Mouse (Mus musculus) kidney, embryonic 15.5 days (tissue): ENCODE measurements around the gene Espn. TPM values are rescaled to one million over a fixed set of nuclear protein-coding genes. Genes with fewer than 3 reads are reported as not detected.

ENCODE experiments used
- ATAC-seq: fragments of 200-750 bp; cut with Nextera tagmentation; replicated peaks from 2 replicates; pipeline ENCODE4 v1.8.0; 2017; ENCODE audit warnings: moderate TSS enrichment; ENCODE audit not compliant: low FRiP score
- H3K27ac ChIP-seq: fragments of 300-500 bp; sonication (generic); 2 replicates; pipeline ENCODE4 v1.5.1; 2015; ENCODE audit warnings: mild to moderate bottlenecking, inconsistent platforms
- H3K27me3 ChIP-seq: fragments of 300-500 bp; sonication (generic); 2 replicates; pipeline ENCODE4 v1.6.1; 2015; ENCODE audit warnings: inconsistent platforms
- H3K36me3 ChIP-seq: fragments of 300-500 bp; sonication (generic); 2 replicates; pipeline ENCODE4 v1.6.1; 2015; ENCODE audit warnings: inconsistent platforms
- H3K4me1 ChIP-seq: fragments of 300-500 bp; sonication (generic); 2 replicates; pipeline ENCODE4 v1.6.1; 2015; ENCODE audit warnings: inconsistent platforms
- H3K4me2 ChIP-seq: fragments of 300-500 bp; sonication (generic); 2 replicates; pipeline ENCODE4 v1.6.1; 2015; ENCODE audit warnings: moderate library complexity, mild to moderate bottlenecking, inconsistent platforms
- H3K4me3 ChIP-seq: fragments of 300-500 bp; sonication (generic); replicated peaks from 2 replicates; pipeline ENCODE4 v1.5.1; 2015; ENCODE audit warnings: mild to moderate bottlenecking, inconsistent platforms
- H3K9ac ChIP-seq: fragments of 300-500 bp; sonication (generic); 2 replicates; pipeline ENCODE4 v1.6.1; 2015; ENCODE audit warnings: mild to moderate bottlenecking, inconsistent platforms
- H3K9me3 ChIP-seq: fragments of 300-500 bp; sonication (generic); replicated peaks from 2 replicates; pipeline ENCODE4 v1.6.1; 2016; ENCODE audit warnings: inconsistent platforms
- WGBS: fragments of 180-500 bp; shearing (Covaris S2); methylation state at CpG from one replicate; pipeline ENCODE4 v1.1.7; 2015; ENCODE audit warnings: mixed read lengths; 5-methylcytosine and 5-hydroxymethylcytosine counted together
- polyA plus RNA-seq: library from polyadenylated mRNA; unstranded; fragments of >200 nt; fragmentation: Nextera tagmentation; extraction: Ambion mirVana; gene quantifications from 2 replicates; pipeline ENCODE4 v1.2.1, GENCODE M21; 2015

Gene Espn
- polyA plus RNA-seq, 1 experiment from 2014 or later, result 25.5 TPM

DNA sequence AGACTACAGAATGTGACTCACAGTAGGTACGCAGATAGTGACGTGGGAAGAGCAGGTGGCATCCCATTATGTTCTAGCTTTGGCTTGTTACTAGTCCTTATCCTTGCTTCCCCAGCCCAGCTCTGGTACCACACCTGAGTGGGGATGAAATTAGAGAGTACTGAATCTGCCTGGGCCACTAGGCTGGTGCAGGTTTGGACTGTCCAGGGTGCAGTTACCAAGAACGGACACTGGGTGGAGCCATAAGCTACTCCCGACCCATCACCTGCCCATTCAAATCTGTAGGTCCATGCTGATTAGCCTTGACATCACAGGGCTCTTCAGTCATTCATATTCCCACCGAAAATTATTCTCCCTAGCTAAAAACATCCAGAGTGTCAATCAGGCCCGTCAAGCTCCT lies 11.7 kb downstream of the Espn start:
- H3K9me3 ChIP-seq, result no peaks in the 10 kb centered on the region
- no peak overlapping the region for H3K9ac ChIP-seq
- no peak overlapping the region for H3K4me3 ChIP-seq
- 29% methylated on average over 6 of the region's 6 CpGs for WGBS
- H3K27me3 ChIP-seq, result peaks cover 16% of the 10 kb centered on the region; the same call in 1 of the 2 replicates
- peaks cover 28% of the 10 kb centered on the region for H3K4me1 ChIP-seq
- H3K36me3 ChIP-seq, result no peaks in the 10 kb centered on the region
- ATAC-seq, result no peak
- no peak overlapping the region for H3K4me2 ChIP-seq
- no peak overlapping the region for H3K27ac ChIP-seq

DNA sequence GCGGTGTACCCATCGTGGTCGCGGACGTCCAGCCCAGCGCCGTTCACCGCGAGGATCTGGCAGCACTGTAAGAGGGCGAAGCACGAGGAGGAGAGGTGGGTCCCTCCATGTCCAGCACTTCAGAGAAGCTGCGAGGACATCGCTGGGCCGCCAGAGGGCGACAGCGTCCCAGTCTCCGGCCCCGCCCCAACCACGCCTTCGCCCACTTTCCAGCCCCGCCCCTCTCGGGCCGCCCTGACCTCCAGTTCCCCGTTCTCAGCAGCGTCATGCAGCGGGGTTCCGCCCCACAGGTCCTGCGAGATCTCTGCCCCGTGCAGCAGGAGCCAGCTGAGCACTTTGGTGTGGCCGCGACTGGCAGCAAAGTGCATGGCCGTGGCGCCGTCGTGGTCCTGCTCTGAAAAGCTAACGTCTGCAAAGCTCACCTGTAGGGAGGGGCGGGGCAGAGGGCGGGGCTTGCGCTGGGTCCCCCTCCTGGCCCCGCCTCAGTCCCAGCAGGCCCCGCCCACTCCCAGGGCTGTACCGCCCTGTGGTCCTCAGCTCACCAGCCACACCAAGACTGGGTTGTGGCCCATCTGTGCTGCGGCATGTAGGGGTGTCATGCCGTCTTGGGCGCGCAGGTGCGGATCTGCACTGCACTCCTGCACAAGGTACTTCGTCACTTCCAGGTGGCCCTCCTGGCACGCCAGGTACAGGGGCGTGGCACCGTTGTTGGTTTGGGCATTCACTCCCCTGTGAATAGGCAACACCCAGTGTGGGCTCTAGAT lies 13.5 kb downstream of the Espn start:
- H3K4me1 ChIP-seq, result peaks cover 27% of the 10 kb centered on the region
- no peaks in the 10 kb centered on the region for H3K9me3 ChIP-seq
- peak overlapping the region; percentile 60 for H3K4me3 ChIP-seq
- peaks cover 25% of the 10 kb centered on the region for H3K27me3 ChIP-seq
- no peaks in the 10 kb centered on the region for H3K36me3 ChIP-seq
- peak overlapping the region; percentile 68 for H3K27ac ChIP-seq
- 2% methylated on average over 51 of the region's 51 CpGs for WGBS
- ATAC-seq, result peak; percentile 83
- H3K4me2 ChIP-seq, result peak overlapping the region; percentile 91
- H3K9ac ChIP-seq, result no peak overlapping the region

DNA sequence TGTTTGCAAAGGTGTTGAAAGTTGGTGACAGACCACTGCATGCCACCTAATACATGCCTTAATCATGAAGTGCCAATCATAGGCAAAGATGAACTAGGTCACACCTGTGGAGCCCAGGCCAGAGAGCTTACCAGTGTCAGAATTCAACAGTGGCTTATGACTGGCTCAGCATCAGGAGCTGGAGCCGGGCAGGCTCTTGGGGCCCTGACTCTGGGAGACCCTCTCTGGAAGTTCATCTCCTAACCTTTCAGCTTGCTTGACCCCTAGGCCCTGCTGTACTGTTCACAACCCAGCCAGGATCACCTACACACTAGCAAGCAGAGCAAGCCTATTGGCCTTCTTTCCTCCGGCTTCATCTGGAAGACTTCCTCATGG lies 15.3 kb downstream of the Espn start:
- H3K4me1 ChIP-seq, result peaks cover 42% of the 10 kb centered on the region
- no peaks in the 10 kb centered on the region for H3K9me3 ChIP-seq
- no peak overlapping the region for H3K4me2 ChIP-seq
- no peak overlapping the region for H3K9ac ChIP-seq
- H3K27ac ChIP-seq, result no peak overlapping the region
- peaks cover 40% of the 10 kb centered on the region for H3K27me3 ChIP-seq
- H3K36me3 ChIP-seq, result no peaks in the 10 kb centered on the region
- no peak for ATAC-seq
- WGBS, result 91% methylated on average over 2 of the region's 2 CpGs
- H3K4me3 ChIP-seq, result no peak overlapping the region

DNA sequence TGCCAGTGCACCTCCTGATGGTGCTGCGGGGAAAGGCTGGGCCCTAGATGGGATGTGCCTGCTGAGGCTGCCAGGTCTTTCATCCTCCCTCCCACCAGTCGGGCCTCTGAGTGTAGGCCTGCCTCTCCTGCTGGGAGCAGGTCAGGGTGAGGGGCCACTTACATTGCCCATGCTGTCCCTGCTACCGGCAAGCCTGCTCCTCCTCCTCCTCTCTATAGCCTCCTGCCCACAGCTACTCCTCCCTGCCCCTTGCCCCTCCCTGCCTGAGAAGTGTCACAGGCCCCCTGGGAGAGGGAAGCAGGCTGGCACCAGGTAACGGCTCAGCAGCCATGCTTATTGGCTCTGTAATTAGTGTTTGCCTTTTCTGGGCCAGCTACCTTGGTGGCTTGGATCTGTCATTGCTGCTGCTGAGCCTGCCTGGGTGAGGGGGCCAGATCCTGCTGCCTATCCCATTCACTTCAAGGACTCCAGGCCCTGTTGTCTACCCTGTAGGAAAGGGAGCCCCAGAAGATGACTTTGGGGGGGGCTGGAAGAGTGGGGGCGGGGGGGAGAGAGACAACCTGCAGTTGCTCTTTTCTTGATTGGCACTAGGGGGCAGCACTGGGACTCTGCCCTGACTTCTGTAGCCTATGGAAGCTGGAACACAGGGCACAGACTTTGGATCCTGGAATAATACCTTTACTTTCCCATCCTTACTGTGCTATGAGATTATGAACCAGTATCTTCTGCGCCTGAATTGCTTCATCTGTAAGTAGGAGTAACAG lies 15.9 kb downstream of the Espn start:
- 23% methylated on average over 6 of the region's 6 CpGs for WGBS
- H3K9ac ChIP-seq, result no peak overlapping the region
- ATAC-seq, result no peak
- no peak overlapping the region for H3K4me2 ChIP-seq
- H3K9me3 ChIP-seq, result no peaks in the 10 kb centered on the region
- H3K4me1 ChIP-seq, result peaks cover 48% of the 10 kb centered on the region
- peaks cover 42% of the 10 kb centered on the region for H3K27me3 ChIP-seq
- H3K36me3 ChIP-seq, result no peaks in the 10 kb centered on the region
- no peak overlapping the region for H3K4me3 ChIP-seq
- H3K27ac ChIP-seq, result peak overlapping the region; percentile 10; the same call in 1 of the 2 replicates

DNA sequence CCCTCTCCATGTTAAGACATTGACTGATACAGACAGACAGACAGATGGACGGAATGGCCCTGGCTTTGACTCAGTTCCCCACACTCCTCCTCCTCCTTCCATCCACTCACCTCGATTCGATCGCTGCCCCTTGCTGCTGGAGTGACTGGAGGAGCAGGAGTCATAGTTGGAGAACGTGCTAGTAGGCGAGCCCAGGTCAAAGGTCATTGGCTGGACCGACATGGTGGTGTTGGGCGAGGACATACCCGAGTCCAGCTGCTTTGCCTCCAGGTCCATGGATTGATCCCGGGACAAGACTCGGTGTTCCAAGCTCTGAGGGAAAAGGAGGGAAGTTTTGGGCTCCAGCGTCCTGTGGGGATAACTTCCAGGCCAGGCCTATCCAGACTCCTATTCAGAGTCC lies 16.8 kb downstream of the Espn start:
- no peak overlapping the region for H3K4me2 ChIP-seq
- H3K36me3 ChIP-seq, result no peaks in the 10 kb centered on the region
- 75% methylated on average over 12 of the region's 12 CpGs for WGBS
- no peak overlapping the region for H3K4me3 ChIP-seq
- H3K27ac ChIP-seq, result no peak overlapping the region
- no peaks in the 10 kb centered on the region for H3K9me3 ChIP-seq
- peaks cover 46% of the 10 kb centered on the region for H3K27me3 ChIP-seq
- H3K4me1 ChIP-seq, result peaks cover 57% of the 10 kb centered on the region
- H3K9ac ChIP-seq, result no peak overlapping the region
- ATAC-seq, result no peak

DNA sequence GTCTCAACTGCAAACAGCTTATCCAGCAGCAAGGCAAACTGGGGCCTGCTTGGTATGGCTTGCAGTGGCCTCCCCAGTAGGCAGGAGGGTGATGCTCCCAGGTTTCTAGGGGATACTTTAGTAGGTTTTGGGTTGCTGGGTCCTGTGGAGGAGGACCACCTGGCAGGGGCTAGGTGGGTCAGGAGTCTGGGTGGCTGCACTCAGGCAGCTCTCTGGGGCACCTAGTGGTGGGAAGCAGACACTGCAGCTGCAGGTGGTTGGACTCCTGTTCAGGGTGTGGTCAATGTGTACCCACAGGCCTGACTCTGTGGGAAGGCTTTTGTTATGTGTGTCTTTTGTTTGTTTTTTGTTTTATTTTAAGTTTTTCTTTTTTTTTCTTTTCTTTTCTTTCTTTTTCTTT lies 17.7 kb downstream of the Espn start:
- Histone ChIP-seq H3K27ac (no peak overlapping the region), H3K9ac (no peak overlapping the region), H3K36me3 (no peaks in the 10 kb centered on the region), H3K4me3 (no peak overlapping the region), H3K9me3 (no peaks in the 10 kb centered on the region), H3K4me1 (peaks cover 66% of the 10 kb centered on the region), H3K4me2 (no peak overlapping the region), H3K27me3 (peaks cover 55% of the 10 kb centered on the region)
- no peak for ATAC-seq

DNA sequence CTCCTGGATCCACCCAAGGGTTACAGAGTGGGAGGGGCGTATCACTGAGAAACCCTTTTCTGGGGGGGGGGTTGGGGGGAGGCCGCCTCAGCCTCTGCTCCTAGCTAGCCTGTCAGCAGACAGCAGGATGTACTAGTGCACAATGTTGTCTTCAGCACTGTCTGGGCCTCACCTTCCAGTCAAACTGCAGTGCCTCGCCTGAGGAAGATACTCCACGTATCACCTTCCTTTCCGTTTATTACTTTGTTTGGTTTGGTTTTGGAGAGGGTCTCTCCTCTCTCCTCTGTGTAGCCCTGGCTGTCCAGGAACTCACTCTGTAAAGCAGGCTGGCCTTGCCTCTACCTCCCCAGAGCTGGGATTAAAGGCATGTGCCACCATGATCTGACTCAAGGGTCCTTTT lies 19.0 kb downstream of the Espn start:
- H3K4me2 ChIP-seq, result no peak overlapping the region
- H3K27me3 ChIP-seq, result peaks cover 68% of the 10 kb centered on the region
- no peak overlapping the region for H3K9ac ChIP-seq
- WGBS, result 40% methylated on average over 5 of the region's 5 CpGs
- peaks cover 68% of the 10 kb centered on the region for H3K4me1 ChIP-seq
- no peak for ATAC-seq
- no peak overlapping the region for H3K4me3 ChIP-seq
- H3K27ac ChIP-seq, result peak overlapping the region; percentile 95; the same call in 1 of the 2 replicates
- H3K36me3 ChIP-seq, result no peaks in the 10 kb centered on the region
- no peaks in the 10 kb centered on the region for H3K9me3 ChIP-seq

DNA sequence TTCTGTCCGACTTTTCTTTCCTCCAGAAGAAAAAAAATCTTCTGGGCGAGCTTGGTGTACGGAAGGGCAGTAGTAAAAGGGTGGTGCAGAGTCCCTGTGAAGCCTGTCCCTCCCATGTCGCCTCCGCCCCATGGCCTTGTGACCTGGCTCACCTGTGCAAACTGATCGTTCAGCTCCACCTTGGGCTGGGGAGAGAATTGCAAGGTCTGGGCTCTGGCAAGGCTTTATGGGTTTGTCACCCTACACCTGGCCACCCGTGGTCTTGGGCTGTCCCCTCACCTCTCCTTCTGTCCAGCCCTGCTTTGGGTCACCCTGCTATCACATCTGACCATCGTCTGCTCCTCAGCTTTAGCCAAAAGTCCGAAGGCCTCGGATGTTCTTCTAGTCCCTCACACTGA lies 19.4 kb downstream of the Espn start:
- peaks cover 72% of the 10 kb centered on the region for H3K27me3 ChIP-seq
- 0 out of 2 replicates have a peak, but pooled peaks cover 3% of the 10 kb centered on the region for H3K36me3 ChIP-seq
- H3K4me3 ChIP-seq, result no peak overlapping the region
- no peak for ATAC-seq
- H3K4me2 ChIP-seq, result no peak overlapping the region
- H3K9me3 ChIP-seq, result no peaks in the 10 kb centered on the region
- 19% methylated on average over 10 of the region's 10 CpGs for WGBS
- no peak overlapping the region for H3K9ac ChIP-seq
- H3K4me1 ChIP-seq, result peaks cover 66% of the 10 kb centered on the region
- H3K27ac ChIP-seq, result peak overlapping the region; percentile 95

DNA sequence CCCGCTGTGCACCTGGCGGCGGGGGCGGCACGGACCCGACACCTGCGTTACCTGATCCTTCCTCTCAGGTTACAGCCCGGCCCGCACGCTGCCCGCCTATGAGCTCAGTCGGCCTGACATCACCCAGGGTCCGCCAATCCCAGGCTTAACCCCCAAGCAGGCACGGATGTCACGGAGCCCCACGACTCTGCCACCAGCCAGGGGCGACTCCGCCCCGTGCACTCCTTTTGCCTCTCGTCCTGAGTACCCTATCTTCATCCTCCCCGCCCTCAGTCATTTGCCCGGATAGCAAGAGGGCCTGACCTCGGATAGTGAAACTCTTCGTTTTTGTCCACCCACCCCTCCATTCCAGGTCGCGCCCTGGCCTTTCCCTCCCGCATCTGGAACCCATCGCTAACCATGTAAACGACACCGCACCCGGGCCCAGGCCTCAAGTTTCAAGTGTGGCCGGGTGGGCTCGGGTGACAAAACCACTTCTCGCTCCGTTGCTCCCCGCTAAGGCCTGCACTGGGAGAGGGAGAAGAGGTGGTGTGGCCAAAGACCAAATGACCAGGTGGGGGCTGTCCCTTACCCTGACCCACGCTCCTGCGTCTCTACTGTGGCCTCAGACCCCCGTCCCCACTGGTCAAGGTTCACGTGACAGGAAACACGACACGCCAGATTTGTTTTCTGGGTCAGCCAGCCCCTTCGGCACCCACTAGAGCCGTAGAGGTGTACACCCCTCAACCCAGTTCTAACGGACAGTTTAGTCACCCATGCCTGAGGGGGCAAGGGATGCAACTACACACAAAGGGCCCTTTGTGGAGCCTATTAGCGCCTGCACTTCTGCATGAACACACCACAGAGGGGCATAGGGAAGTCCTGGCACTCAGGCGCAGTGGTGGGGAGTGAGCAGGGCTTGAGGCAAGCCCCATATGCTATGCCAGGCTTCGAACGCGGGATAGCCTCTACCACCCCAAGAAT lies 20.1 kb downstream of the Espn start:
- peak; percentile 50 for ATAC-seq
- H3K4me2 ChIP-seq, result peak overlapping the region; percentile 87
- H3K27ac ChIP-seq, result peak overlapping the region; percentile 95
- 4% methylated on average over 50 of the region's 50 CpGs for WGBS
- peaks cover 3% of the 10 kb centered on the region; the same call in 1 of the 2 replicates for H3K36me3 ChIP-seq
- H3K4me1 ChIP-seq, result peaks cover 72% of the 10 kb centered on the region
- peak overlapping the region; percentile 50 for H3K4me3 ChIP-seq
- H3K27me3 ChIP-seq, result peaks cover 78% of the 10 kb centered on the region
- peak overlapping the region; percentile 41; the same call in 1 of the 2 replicates for H3K9ac ChIP-seq
- H3K9me3 ChIP-seq, result no peaks in the 10 kb centered on the region

DNA sequence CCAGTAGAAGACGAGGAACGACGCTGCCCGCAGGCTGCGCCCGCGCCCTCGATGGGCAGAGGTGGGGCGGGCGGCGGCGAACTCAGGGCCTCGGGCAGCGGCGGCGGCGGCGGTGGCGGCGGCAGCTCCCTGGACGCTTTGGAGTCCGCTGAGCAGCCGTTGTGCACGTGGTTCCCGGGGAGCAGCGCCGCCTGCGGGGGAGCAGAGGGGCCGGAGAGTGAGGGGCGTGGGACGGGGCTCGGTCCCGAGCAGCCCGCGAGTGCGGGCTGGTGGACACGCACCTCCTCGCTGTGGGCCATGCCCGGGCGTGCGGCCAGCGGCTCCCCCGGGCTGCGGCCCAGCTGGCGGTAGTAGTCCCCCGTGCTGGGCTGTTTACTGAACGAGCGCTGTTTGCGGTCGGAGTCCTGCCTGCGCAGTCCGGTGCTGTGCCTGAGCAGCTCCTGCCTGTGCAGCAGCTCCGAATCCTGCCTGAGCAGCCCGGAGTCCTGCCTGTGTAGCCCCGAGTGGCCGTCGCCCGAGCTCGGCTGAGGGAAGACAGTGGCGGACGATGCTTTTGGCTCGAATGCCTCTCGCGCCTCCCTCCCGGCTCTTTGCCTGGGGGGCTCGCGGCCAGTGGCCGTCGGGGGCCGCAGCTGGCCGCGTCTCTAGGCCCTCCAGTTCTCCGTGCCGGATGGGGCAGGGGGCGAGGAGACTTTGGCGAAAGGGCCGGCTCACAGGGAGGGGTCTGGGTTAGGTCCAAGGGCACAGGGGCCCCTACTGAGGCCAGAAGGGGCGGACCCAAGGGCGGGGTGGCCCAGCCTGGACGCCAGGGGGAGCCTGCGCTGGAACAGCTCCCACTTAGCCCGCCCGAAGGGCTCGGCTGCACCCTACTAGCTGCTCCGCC lies 21.2 kb downstream of the Espn start:
- H3K4me2 ChIP-seq, result peak overlapping the region; percentile 87
- peak overlapping the region; percentile 50 for H3K4me3 ChIP-seq
- H3K9me3 ChIP-seq, result no peaks in the 10 kb centered on the region
- H3K27ac ChIP-seq, result peak overlapping the region; percentile 95
- peaks cover 74% of the 10 kb centered on the region for H3K4me1 ChIP-seq
- peaks cover 86% of the 10 kb centered on the region for H3K27me3 ChIP-seq
- H3K36me3 ChIP-seq, result peaks cover 3% of the 10 kb centered on the region; the same call in 1 of the 2 replicates
- peak; percentile 74 for ATAC-seq
- H3K9ac ChIP-seq, result peak overlapping the region; percentile 41
- WGBS, result under 1% methylated on average over 82 of the region's 85 CpGs
